Mouse (Mus musculus): ENCODE measurements at regions not wholly inside any gene's neighbourhood (a gene's known extent, or its start where the extent isn't known, plus 50 kb on each side); places are given as distances from the start of the nearest gene placed in this dataset.

GRCm38 (mm10) chr8:92071305-92072253, 269.7 kb upstream of the Irx3 start:
- peak; percentile 49 for DNase-seq (ENCODE audit: low read depth, low spot score)

- DNase-seq (ENCODE audit: low read depth, low spot score), result no peak
Observed at GRCm38 (mm10) chr8:92070704-92071103, 268.8 kb upstream of the Irx3 start.

- DNase-seq (ENCODE audit: low read depth, low spot score), result no peak
Observed at GRCm38 (mm10) chr8:92066435-92066834, 264.6 kb upstream of the Irx3 start.

GRCm38 (mm10) chr8:92065554-92066239, 263.8 kb upstream of the Irx3 start:
- DNase-seq (ENCODE audit: low read depth, low spot score), result no peak

GRCm38 (mm10) chr8:92064971-92065370, 263.1 kb upstream of the Irx3 start:
- DNase-seq (ENCODE audit: low read depth, low spot score), result no peak

GRCm38 (mm10) chr8:92064175-92064821, 262.4 kb upstream of the Irx3 start:
- DNase-seq (ENCODE audit: low read depth, low spot score), result no peak

GRCm38 (mm10) chr8:92063333-92063732, 261.5 kb upstream of the Irx3 start:
- peak; percentile 28 for DNase-seq (ENCODE audit: low read depth, low spot score)

GRCm38 (mm10) chr8:92059471-92059870, 257.6 kb upstream of the Irx3 start:
- DNase-seq (ENCODE audit: low read depth, low spot score), result no peak

- no peak for DNase-seq (ENCODE audit: low read depth, low spot score)
Observed at GRCm38 (mm10) chr8:92058953-92059352, 257.1 kb upstream of the Irx3 start.

- DNase-seq (ENCODE audit: low read depth, low spot score), result no peak
Observed at GRCm38 (mm10) chr8:92057857-92058256, 256.0 kb upstream of the Irx3 start.

GRCm38 (mm10) chr8:92055590-92055989, 253.7 kb upstream of the Irx3 start:
- no peak for DNase-seq (ENCODE audit: low read depth, low spot score)

- DNase-seq (ENCODE audit: low read depth, low spot score), result no peak
Observed at GRCm38 (mm10) chr8:92044695-92045094, 242.8 kb upstream of the Irx3 start.

- peak; percentile 88 for DNase-seq (ENCODE audit: low read depth, low spot score)
Observed at GRCm38 (mm10) chr8:92042951-92043350, 241.1 kb upstream of the Irx3 start.

GRCm38 (mm10) chr8:92029954-92030353, 228.1 kb upstream of the Irx3 start:
- DNase-seq (ENCODE audit: low read depth, low spot score), result no peak

GRCm38 (mm10) chr8:92029516-92029915, 227.6 kb upstream of the Irx3 start:
- no peak for DNase-seq (ENCODE audit: low read depth, low spot score)

GRCm38 (mm10) chr8:92028308-92028707, 226.4 kb upstream of the Irx3 start:
- peak; percentile 57 for DNase-seq (ENCODE audit: low read depth, low spot score)

- DNase-seq (ENCODE audit: low read depth, low spot score), result peak; percentile 29
Observed at GRCm38 (mm10) chr8:92024133-92024532, 222.3 kb upstream of the Irx3 start.

- no peak for DNase-seq (ENCODE audit: low read depth, low spot score)
Observed at GRCm38 (mm10) chr8:92021521-92021920, 219.7 kb upstream of the Irx3 start.

- no peak for DNase-seq (ENCODE audit: low read depth, low spot score)
Observed at GRCm38 (mm10) chr8:92014704-92015103, 212.8 kb upstream of the Irx3 start.

GRCm38 (mm10) chr8:92013183-92013582, 211.3 kb upstream of the Irx3 start:
- peak; percentile 47 for DNase-seq (ENCODE audit: low read depth, low spot score)

- DNase-seq (ENCODE audit: low read depth, low spot score), result no peak
Observed at GRCm38 (mm10) chr8:92010412-92010811, 208.5 kb upstream of the Irx3 start.
